Mouse (Mus musculus) heart, postnatal 10 days (tissue): ENCODE measurements around the gene Rims4. TPM values are rescaled to one million over a fixed set of nuclear protein-coding genes. Genes with fewer than 3 reads are reported as not detected.

Experiments used
- DNase-seq, 2 experiments: peaks; one replicate each; pipeline ENCODE4 v3.0.0; 2021
- intact Hi-C: fragments of 180-260 bp; cut with DNase I; formaldehyde crosslinking; loops from one replicate; pipeline ENCODE4 v1.15.1; 2025
- total RNA-seq, 2 experiments: library from RNA; stranded (reverse); gene quantifications; 2 replicates each; pipeline ENCODE4 v1.2.3; 2021

Gene Rims4
- total RNA-seq, 2 experiments from 2014 or later, result 0.17 to 0.27 TPM

DNA sequence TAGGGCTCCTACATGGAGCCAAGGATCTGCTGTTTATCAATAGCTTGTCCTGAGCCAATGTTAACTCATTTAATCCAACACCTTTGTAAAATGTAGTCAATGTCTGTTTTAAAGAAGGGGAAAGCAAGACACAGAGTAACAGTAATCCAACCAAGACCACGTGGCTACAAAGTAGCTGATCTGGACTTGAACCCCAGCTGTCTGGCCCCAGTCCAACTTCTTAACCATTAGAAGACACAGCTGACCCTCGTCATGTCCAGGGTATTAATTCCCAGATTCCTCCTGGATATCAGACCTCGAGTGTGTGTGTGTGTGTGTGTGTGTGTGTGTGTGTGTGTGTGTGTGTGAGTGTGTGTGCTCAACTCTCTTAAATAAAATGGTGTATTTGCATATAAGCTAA is 46.6 kb downstream of the Rims4 start:
- intact Hi-C loops, result no loop called here
- no peak for DNase-seq

DNA sequence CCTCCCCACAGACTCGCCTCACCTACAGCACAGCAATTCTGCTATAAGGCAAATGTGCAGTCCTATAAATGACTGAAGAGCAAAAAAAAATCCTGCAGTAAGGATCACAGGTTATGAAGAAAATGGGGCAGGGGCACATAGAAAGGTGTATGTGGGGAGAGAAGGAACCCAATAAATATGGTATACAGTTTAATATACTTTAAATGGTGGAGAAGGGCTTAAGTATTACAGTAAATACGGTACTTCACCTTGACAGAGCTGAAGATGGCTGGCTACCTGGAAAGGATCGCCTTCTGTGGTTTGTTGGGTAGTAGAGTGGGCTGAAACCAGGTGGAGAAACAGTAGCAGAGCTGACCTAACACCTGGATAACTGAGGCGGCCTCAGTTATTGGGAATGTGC is 47.2 kb downstream of the Rims4 start:
- intact Hi-C loops, result no loop called here
- DNase-seq, result no peak

DNA sequence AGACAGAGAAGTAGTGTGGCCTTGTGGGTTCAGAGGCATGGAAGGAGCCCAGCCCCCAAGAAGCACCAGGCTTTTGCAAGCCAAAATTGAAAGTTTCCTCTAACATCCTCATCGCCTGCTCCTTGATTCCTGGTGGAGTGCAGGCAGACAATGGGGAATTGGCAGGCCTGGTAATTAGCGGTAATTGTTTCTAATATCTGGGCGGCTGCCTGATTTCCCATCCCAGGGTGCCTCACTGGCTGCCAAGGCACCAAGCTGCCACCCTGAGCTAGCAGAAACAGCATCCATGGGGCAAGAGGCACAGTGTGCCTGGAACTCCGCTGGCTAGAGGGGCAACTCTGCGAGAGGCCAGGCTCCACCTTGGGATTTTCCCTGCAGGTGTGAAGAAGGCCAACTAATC is 48.7 kb downstream of the Rims4 start:
- no peak for DNase-seq
- intact Hi-C loops, result no loop called here

DNA sequence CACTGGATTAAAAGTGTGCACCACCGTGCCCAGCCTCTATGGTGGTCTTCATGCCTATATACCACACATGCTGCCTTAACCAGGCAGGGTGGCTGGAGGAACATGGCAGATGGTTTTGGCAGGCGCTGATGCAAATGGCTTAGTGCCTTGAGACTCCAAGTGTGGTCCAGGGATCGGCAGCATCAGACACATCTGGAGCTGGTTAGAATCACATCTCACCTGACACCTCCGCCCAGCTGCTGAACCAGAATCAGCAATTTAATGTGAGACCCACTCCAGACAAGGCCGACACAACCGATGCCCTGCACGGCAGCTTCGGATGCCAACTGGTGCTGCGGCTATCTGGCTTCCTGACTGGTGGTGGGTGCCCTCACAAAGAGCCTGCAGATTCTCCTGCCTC is 52.4 kb downstream of the Rims4 start:
- intact Hi-C loops, result no loop called here
- DNase-seq, result no peak

DNA sequence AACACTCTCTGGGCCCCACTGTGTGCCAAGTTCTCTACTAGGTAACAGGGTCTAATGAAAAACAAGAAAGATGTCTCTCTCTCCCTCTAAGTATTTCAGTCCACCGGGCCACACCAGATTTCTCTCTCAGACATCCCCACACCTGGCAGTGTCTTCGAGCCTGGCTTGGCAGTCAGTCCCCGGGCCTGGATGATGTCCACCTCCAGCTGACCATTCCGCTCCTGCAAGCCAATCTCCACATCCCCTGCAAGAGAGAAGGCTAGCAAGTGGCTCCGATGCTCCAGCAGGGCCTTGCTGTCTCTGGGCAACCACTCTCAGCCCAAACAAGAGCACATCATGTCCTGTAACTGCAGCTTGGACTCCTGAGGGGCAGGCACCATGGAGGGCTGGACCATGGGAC is 53.2 kb downstream of the Rims4 start:
- intact Hi-C loops, result no loop called here
- DNase-seq, result no peak

DNA sequence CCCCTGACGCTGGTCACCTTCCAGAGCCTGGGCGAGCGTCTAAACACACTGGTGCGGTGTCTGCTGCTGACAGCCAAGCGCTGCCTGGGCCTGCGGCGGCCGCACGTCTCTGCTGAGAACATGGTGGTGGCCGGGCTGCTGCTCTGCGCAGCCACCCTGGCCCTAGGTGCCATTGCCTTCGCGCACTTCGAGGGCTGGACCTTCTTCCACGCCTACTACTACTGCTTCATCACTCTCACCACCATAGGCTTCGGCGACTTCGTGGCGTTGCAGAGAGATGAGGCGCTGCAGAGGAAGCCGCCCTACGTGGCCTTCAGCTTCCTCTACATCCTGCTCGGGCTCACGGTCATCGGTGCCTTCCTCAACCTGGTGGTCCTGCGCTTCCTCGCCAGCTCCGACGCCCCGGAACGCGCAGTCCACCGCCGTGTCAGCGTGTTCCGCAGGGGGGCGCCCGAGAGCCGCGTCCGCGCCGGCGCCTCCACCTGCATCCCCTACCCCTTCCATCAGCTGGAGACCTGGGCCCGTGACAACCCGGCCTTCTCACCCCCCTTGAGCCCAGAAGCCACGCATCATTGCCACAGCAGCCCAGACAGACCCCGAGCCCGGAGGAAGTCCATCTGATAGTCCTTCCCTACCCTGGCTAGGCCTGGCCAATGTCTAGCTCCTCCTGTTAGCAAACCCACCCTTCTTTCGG is 60.1 kb downstream of the Rims4 start:
- peak; percentile 12 to 51 for DNase-seq
- intact Hi-C loops, result loop anchor here (1.0 kb wide), 2 partner anchors 93 to 111 kb away; no protein-coding TSS in a partner anchor

DNA sequence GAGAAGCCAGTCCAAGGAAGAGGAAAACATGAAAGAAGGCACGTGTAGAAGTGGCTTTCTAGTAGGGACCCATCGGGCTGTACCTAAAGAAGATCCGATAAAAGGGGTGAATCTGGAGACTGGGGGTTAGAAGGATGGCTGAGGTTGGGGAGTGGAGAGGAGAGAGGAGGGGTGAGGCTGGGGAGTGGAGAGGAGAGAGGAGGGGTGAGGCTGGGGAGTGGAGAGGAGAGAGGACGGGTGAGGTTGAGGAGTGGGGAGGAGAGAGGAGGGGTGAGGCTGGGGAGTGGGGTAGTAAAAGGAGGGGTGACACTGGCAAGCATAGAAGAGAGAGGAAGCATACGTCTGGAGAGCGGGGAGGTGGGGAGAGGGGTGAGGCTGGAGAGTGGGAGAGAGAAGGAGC is 61.2 kb downstream of the Rims4 start:
- no peak for DNase-seq

DNA sequence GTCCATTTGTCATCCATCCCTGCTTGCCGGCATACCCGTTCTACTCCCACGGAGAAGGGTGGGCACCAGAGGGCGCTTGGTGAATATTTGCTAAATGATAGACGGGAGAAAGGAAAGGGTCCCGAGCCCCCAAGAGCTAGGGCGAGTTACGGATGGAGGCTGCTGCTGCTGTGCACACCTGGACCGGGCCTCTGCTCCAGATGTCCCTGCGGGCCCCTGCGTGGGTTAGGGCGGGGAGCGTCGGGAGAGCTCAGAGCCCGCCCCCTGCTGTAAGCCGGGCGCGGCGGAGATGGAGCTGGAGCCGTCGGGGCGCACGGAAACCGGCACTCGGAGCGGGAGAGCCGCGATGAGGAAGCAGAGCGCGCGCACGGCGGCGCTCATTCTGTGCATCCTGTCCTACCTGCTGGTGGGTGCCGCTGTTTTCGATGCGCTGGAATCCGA is 65.0 kb downstream of the Rims4 start, which contains the start of gene Kcnk15:
Gene Kcnk15, plus strand, starts transcription at position 191 of the 441 bp plus-strand sequence.
- DNase-seq, result no peak
- intact Hi-C loops, result no loop called here

More for the DNA sequence above, 61.2 kb downstream of the Rims4 start:
- intact Hi-C loops, result no loop called here

DNA sequence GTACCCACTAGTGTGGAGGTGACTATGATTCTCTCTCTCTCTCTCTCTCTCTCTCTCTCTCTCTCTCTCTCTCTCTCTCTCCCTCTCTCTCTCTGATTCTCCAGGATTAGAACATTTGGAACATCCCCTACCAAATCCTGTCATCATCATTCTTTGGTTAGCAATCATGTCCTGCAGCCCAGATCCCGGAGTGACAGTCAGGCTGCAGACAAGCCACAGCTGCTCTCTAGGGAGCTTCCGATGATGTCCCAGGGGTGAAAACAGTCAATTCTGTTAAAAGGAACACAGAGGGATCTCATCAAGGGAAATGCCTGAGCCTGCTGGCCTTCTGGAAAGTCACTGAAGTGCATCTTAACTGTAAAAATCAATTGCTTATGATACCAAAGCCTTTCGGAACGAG is 76.4 kb downstream of the Rims4 start:
- DNase-seq, result no peak
- intact Hi-C loops, result no loop called here

DNA sequence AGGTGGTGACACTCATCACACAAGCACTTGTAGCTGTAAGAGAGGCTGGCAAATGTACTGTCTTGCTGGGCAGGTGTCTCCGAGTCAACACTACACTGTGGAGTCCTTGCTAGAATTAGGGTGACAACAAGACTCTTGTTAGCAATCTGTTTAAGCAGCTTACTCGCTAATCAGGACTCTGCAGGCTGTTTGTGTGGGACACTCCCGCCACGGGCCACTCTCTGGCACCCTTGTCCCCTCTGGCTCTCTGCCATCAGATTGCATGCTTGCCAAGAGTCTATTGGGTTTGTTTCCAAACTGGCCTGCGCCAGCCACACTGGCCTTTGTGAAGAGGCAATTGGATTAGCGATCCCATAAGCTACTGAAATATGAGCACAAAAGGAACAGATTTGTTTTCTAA is 79.0 kb downstream of the Rims4 start:
- DNase-seq, result peak; percentile 85 to 88
- intact Hi-C loops, result loop anchor here (5.0 to 10.0 kb wide), 2 partner anchors 55 to 237 kb away; partner anchors contain the start of gene Ttpal

DNA sequence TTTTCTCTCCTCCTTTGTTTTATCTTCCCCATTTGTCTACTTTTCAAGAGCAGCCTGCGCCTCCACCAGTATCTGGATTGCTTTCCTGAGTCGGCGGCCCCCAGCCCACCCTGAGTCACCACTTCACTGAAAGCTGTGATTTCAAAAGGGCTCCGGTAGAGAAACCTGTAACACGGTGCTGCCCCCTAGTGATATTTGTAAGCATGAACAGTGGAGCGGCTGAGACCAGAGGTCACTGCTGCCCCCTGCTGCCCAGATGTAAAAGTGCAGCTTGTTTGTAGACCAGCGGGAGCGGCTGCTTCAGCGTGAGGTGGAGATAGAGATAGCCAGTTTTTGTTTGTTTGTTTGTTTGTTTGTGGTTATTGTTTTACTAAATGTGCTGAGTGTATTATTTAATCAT is 80.4 kb downstream of the Rims4 start:
- DNase-seq, result peak; percentile 88 to 92
- intact Hi-C loops, result loop anchor here (5.0 to 10.0 kb wide), 2 partner anchors 53 to 236 kb away; partner anchors contain the start of gene Ttpal

DNA sequence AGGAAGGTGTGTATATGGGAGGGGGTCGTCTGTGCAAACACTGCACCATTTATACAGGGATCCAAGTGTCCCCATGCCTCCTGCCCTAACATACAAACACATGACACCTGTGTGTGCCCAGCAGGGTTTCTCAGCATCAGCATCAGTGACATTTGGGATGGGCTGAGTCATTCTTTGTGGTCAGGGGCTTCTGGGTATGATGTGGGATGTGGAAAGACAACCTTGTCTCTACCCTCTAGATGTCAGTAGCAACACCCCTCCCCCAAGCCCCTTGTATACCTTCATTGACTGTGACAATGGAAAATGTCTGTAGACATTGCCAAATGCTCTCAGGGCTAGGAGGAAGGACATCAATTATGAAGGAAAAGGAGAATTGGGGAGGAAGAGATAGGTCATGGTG is 87.3 kb downstream of the Rims4 start:
- no peak for DNase-seq
- intact Hi-C loops, result loop anchor here (10.0 kb wide), 1 partner anchor 46 kb away; no protein-coding TSS in a partner anchor

DNA sequence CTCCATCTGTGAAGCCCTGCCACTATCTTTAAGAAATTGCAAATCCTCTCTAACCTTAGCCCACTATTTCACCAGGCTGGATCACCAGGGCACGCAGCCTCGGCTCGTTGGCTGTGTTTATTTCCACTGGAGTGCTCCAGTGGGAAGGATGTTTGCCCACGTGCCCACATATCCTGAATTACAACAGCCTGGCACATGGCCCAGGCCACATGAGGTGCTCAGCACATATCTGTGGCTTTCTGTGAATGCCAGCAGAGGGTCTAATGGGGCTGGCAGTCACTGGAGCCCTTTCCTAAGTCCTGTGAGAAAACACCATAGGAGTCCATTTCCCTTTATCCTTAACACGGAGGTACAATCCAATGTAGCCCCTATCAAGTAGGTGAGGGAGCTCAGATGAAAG is 92.0 kb downstream of the Rims4 start:
- intact Hi-C loops, result no loop called here
- DNase-seq, result peak; percentile 19 to 30

DNA sequence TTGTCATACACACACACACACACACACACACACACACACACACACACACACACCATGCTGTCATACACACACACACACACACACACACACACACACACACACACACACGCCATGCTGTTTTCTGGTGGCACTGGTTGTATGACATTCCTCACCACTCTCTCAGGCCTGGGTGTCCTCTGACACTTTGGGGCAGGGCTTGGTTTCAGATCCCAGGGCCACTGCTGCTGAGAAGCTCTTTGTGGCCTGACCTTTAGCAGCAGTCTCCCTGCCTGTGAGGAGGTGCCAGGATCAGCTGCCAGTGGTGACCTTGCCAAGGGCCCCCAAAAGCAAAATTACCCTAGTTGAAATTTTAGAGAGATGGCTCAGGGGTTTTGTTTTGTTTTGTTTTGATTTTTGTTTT is 92.6 kb downstream of the Rims4 start:
- DNase-seq, result no peak
- intact Hi-C loops, result no loop called here

DNA sequence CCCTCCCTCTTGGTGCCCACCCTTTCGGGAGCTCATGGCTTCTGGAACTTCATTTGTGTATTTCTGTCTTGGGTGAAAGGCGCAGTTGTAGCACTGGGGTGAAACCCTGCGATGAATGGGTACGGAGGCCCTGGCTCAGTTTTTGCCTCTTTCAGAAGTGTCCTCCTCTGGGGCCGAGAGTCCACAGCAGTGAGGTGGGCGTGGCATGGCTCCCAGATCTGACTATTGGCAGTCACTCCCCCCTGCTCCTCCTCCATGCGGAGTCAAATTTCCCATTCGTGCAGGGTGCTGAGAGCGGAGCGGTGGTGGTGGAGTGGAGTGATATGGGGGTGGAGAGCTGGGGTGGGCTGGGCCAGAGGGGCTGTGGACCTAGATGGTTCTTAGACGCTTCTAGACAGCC is 94.7 kb downstream of the Rims4 start:
- intact Hi-C loops, result loop anchor here (1.0 to 5.0 kb wide), 3 partner anchors 86 to 288 kb away; partner anchors contain the start of gene Ttpal
- DNase-seq, result peak; percentile 32 to 41

DNA sequence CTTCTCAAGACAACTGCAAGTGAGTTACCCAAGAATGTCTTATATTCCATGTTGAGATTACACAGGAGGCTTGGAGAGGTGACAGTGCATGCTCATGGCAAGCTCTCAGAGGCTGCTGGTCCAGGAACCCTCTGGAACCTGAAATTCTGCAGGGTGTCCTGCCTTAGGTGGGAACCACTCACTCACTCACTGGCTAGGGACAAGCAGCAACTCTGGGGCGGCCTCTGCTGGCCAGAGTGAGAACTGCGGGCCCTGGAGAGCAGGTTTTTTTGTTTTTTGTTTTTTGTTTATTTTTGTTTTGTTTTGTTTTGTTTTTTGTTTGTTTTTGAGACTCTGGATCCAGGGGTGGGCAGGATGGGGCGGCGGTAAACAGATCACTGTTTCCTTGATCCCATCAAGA is 95.2 kb downstream of the Rims4 start:
- intact Hi-C loops, result loop anchor here (1.0 to 5.0 kb wide), 3 partner anchors 86 to 288 kb away; partner anchors contain the start of gene Ttpal
- DNase-seq, result peak; percentile 57 to 81

DNA sequence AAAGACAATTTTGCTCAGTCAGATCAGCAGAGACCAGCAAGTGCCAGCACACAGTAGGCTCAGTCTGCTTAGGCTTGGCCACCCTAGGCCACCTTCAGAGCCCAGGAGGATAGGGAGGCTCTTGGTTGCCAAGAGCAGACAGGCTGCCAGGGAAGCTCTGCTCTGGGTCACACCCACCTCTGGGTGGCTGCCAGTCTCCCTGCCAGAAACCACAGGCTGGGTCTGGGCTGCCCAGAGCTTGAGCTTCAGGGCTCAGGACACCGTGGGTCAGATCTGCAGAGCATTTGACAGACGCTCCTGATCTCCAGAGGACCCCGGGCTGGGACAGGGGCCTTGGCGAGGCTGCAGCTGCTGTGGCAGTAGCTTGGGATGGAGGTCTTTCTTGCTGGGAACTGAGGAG is 97.9 kb downstream of the Rims4 start, which contains the start of gene Ccn5:
Gene Ccn5, plus strand, starts transcription at position 255 of the 400 bp plus-strand sequence.
- intact Hi-C loops, result loop anchor here (5.0 kb wide), 2 partner anchors 83 to 218 kb away; partner anchors contain the start of gene Ttpal
- DNase-seq, result peak; percentile 89

DNA sequence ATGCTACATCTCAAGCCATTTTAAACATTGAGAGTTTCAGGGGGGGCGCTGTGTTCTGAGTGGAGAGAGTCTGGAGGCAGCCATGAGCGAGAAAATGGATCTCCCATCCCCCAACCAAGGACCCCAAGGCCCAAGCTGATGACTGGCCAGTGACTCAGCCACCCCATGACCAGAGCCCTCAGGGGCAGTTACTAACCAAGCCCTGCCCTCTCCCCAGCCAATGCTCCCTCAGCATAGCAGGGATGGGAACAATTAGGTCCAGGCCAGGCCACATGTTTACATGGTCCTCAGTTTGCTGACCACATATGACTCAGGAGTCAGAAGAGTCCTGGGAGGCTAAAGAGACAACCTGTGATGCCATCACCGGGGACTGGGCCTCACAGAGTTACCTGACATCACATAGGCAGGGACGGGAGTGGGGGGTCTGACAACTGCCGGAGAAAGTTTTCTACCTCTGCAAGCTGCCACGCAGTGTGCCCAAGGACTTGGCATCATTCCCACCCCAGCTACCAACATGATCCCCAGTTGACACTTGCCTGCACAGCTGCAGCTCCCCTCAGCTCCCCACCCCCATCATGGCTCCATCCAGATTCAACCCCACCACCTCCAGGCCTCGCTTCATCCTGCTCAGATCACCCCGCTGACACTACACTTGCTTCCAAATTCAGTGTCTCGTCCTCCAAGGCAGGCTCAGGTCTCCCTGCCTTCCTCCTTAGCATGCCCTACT is 103.6 kb downstream of the Rims4 start:
- DNase-seq, result no peak
- intact Hi-C loops, result no loop called here

DNA sequence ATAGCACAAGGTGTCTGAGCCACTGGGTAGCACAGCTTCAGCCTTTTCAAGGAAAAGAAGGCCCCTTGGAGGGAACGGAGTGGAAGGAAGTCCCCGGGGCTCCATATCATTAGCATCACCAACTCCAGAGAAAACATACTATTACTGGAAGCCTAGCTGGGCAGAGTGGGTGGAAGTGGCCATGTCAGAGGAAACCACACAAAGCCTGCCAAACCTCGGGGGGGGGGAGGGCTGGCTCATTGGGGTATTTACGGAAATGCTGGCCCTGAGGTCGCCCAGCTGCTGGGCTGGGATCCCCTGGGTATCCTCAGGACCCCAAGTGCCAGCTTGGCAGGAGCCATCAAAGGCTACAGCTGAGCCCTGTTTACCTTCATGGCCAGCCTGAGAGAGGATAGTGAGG is 105.4 kb downstream of the Rims4 start:
- intact Hi-C loops, result no loop called here
- no peak for DNase-seq
